Mouse (Mus musculus): Measurements from ENCODE around the gene Gabrb1. TPM values are rescaled to one million over a fixed set of nuclear protein-coding genes. Genes with fewer than 3 reads are reported as not detected.

The Gabrb1 gene
- polyA plus RNA-seq, 1 experiment from 2014 or later: 0.89 TPM

DNA sequence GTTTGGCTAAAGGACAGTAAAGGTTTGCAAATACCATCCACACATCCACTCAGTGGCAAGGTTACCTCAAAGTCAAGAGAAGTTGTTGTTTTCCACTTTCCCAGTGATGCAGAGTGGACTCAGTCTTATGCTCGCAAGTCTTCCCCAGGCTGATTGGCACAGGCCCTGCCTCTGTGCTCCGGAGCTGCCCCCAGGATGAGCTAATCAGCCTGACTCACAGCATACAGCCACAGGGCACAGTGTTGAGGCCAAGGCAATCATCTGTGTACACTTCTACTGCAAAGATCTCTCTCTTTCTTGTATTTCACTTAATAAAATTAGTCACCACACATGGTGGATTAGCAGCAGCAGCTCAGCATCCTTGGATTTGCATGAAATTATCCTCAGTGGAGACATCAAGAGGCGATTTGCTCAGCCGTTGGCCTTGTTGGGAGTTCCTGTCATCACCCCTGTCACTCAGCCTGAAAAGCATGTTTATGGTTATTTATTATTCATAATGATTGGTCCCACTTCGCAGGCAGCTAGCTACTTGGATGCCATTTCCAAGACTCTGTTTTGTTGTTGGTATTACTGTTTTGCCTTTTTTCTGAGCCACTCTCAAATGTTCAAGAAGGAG lies 297.3 kb downstream of the Gabrb1 start:
- 52% methylated on average over 5 of the region's 5 CpGs for WGBS

DNA sequence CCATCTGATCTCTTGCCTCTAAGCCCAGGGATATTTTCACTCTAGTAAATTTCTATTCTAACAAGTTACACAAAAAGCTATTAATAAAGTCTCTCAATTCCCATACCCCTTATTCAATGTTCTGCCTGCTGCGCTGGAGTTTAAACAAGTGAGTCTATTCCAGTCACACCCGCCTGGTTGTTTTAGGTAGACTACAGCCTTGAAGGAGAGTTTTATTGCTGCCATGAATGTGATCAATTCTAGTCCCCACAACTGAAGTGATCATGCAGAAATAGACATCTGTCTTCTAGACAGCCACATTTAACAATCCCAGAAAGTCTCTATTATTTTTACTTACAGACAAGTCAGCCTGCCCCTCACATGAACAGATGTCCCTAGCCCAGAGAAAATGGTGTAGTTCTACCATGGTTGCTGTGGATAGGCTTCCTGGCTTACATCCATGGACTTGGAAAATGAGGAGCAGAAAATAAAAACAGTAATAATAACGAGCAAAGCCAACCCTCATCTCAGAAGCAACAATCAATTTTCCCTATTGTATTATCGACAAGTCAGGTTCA lies 307.0 kb downstream of the Gabrb1 start:
- Histone ChIP-seq H3K9me3 (replicated peaks) (no peaks in the 10 kb centered on the region), H3K4me2 (replicated peaks) (no peak overlapping the region), H3K4me3 (replicated peaks) (no peak overlapping the region), H3K27ac (replicated peaks) (no peak overlapping the region), H3K9ac (no peak overlapping the region), H3K4me1 (no peaks in the 10 kb centered on the region), H3K27me3 (no peaks in the 10 kb centered on the region), H3K36me3 (no peaks in the 10 kb centered on the region)
- 88% methylated on average over 4 of the region's 4 CpGs for WGBS
- ATAC-seq (ENCODE audit: insufficient number of reproducible peaks, low FRiP score, low TSS enrichment, low read depth): no peak

More for the DNA sequence above, 297.3 kb downstream of the Gabrb1 start:
- H3K27ac ChIP-seq (replicated peaks): no peak overlapping the region
- H3K36me3 ChIP-seq: no peaks in the 10 kb centered on the region
- ATAC-seq (ENCODE audit: insufficient number of reproducible peaks, low FRiP score, low TSS enrichment, low read depth): no peak
- no peak overlapping the region for H3K9ac ChIP-seq
- no peaks in the 10 kb centered on the region for H3K27me3 ChIP-seq
- H3K4me3 ChIP-seq (replicated peaks): no peak overlapping the region
- H3K4me1 ChIP-seq: no peaks in the 10 kb centered on the region
- no peak overlapping the region for H3K4me2 ChIP-seq (replicated peaks)
- H3K9me3 ChIP-seq (replicated peaks): no peaks in the 10 kb centered on the region

DNA sequence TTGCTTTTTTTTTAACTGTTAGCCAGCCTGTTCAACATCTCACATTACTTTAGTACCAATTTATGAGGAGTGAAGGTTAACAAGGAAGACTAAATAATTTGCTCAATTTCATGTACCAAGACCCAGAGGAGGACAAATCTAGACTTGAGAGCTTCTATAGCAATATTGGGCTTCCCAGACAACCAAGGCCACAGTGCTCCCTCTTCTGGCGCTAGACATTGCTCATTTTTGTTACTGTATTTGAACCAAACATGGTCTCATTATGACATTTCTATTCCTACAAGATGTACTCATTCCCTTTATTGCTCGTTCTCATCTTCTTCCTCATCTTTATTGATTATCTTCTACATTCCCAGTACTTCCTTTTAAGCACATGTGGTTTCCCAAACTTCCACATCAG lies 307.6 kb downstream of the Gabrb1 start:
- Histone ChIP-seq H3K4me1 (no peaks in the 10 kb centered on the region), H3K27me3 (no peaks in the 10 kb centered on the region), H3K27ac (replicated peaks) (no peak overlapping the region), H3K9me3 (replicated peaks) (no peaks in the 10 kb centered on the region), H3K9ac (no peak overlapping the region), H3K36me3 (no peaks in the 10 kb centered on the region), H3K4me2 (replicated peaks) (no peak overlapping the region), H3K4me3 (replicated peaks) (no peak overlapping the region)
- ATAC-seq (ENCODE audit: insufficient number of reproducible peaks, low FRiP score, low TSS enrichment, low read depth): no peak
- WGBS: 70% methylated on average over 2 of the region's 2 CpGs

DNA sequence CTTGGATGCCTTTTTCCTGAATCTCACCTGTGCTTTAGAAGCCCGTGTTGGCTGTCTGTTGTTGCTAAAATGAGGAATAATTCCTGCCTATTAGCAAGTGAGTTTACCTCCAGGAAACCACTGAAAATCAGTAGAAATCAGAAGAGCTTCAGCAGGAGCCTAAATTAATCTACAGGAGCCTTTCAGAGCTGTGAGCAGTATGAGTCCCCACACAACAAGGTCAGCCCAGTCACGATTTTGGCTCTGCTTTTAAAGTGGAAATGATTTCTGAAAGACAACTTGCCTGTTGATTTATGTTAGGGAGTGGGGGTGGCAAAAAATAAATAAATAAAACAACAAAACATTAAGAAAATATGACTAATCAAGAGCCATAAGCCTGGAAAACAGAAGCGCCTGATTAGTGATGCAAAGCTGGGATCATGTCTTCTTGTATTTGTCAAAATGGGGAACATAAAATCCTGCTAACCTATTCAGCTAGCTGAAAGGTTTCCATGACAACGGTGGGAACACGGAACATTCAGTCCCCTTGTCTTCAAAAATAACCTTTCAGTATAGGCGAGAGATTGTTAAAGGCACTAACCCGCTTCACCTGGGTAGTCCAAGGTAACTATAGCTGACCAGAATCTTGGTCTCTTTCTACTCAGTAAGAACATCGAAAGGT lies 312.4 kb downstream of the Gabrb1 start:
- no peaks in the 10 kb centered on the region for H3K4me1 ChIP-seq
- ATAC-seq (ENCODE audit: insufficient number of reproducible peaks, low FRiP score, low TSS enrichment, low read depth): no peak
- 82% methylated on average over 8 of the region's 8 CpGs for WGBS

DNA sequence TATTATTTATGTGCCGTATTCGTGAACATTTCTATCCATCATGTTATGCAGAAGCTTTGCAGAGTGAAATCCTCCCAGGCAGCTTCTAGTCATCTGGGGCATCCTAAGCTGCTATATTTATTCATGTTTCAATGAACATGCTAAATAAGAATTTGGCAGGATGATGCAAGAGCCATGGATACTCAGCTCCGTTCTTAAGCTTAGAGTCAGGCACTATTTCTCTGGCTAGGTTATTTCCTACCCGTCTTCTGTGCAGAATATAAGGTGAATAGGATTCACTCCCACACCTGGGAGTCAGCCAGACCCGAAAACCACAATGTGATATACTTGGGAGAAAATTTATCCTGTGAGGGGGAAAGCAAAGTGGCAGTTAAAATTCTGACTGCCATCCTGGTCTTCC lies 314.9 kb downstream of the Gabrb1 start:
- WGBS: 77% methylated on average over 5 of the region's 5 CpGs
- no peak overlapping the region for H3K4me2 ChIP-seq (replicated peaks)
- no peaks in the 10 kb centered on the region for H3K9me3 ChIP-seq (replicated peaks)
- H3K4me3 ChIP-seq (replicated peaks): no peak overlapping the region
- ATAC-seq (ENCODE audit: insufficient number of reproducible peaks, low FRiP score, low TSS enrichment, low read depth): no peak
- H3K36me3 ChIP-seq: no peaks in the 10 kb centered on the region
- H3K27me3 ChIP-seq: no peaks in the 10 kb centered on the region
- no peak overlapping the region for H3K27ac ChIP-seq (replicated peaks)
- no peaks in the 10 kb centered on the region for H3K4me1 ChIP-seq
- H3K9ac ChIP-seq: no peak overlapping the region

More for the DNA sequence above, 312.4 kb downstream of the Gabrb1 start:
- H3K9me3 ChIP-seq (replicated peaks): no peaks in the 10 kb centered on the region
- no peaks in the 10 kb centered on the region for H3K36me3 ChIP-seq
- H3K4me2 ChIP-seq (replicated peaks): no peak overlapping the region
- H3K4me3 ChIP-seq (replicated peaks): no peak overlapping the region
- H3K9ac ChIP-seq: no peak overlapping the region
- no peak overlapping the region for H3K27ac ChIP-seq (replicated peaks)
- H3K27me3 ChIP-seq: no peaks in the 10 kb centered on the region

DNA sequence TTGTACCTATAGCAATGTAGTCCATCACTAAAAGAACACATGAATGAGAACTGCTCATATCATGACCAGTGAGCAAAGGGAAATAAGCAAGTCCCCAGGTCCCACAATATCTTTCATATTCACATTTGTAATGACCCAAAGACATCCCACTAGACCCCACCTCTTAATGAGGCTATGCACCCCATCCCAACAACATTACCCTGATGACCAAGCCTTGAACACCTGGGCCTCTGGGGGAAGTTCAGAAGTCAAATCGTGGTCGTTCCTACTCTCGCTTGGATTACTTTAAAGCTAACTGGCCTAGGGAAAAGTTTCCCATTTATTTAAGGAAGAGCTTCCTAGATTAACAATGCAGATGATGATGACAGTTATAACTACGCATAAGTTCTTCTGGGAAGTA lies 318.2 kb downstream of the Gabrb1 start:
- no peak overlapping the region for H3K4me2 ChIP-seq (replicated peaks)
- H3K4me3 ChIP-seq (replicated peaks): no peak overlapping the region
- no peak overlapping the region for H3K9ac ChIP-seq
- no peaks in the 10 kb centered on the region for H3K4me1 ChIP-seq
- H3K27ac ChIP-seq (replicated peaks): no peak overlapping the region
- no peaks in the 10 kb centered on the region for H3K36me3 ChIP-seq
- H3K27me3 ChIP-seq: no peaks in the 10 kb centered on the region
- H3K9me3 ChIP-seq (replicated peaks): no peaks in the 10 kb centered on the region
- ATAC-seq (ENCODE audit: insufficient number of reproducible peaks, low FRiP score, low TSS enrichment, low read depth): no peak
- WGBS: 78% methylated on average over 4 of the region's 4 CpGs

DNA sequence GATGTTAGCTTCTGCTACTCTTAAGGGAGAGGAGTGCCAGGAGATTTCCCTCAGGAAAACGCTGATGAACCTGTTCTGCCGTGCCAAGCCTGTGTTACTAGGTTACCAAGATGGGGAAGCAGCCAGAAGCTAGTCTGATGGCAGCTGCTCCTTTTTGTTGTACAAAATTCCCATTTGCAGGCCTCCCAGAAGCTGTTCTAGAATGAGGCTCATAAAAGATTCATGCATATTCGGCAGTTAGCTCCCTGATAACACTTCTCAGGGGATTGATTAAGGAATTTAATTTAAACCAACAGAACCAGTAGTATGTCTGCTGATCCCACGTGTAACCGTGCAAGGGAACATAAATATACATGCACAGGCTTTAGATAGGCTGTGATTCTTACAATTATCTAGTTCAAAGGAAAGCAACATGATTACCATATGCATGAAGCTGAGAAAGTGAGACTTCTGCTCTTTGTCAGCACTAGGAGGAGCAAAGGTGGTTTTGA lies 318.7 kb downstream of the Gabrb1 start:
- Histone ChIP-seq H3K9ac (no peak overlapping the region), H3K9me3 (replicated peaks) (no peaks in the 10 kb centered on the region), H3K27ac (replicated peaks) (no peak overlapping the region), H3K36me3 (no peaks in the 10 kb centered on the region), H3K27me3 (no peaks in the 10 kb centered on the region), H3K4me1 (no peaks in the 10 kb centered on the region), H3K4me3 (replicated peaks) (no peak overlapping the region), H3K4me2 (replicated peaks) (no peak overlapping the region)
- 56% methylated on average over 5 of the region's 5 CpGs for WGBS
- ATAC-seq (ENCODE audit: insufficient number of reproducible peaks, low FRiP score, low TSS enrichment, low read depth): no peak

DNA sequence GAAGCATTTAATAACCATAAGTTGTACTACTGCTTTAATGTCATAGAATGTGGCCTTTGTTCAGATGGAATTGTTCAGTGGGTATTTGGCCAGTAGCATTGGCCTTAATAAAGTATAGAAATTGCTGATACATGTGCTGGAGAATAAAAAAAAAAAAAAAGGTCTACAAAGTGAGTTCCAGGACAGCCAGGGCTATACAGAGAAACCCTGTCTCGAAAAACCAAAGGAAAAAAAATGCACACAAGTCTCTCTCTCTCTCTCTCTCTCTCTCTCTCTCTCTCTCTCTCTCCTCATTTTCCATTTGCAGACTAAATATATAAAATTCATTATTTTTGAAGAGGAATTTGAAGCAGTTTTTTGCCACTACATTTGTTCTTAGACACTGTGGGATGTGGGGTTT lies 328.6 kb downstream of the Gabrb1 start:
- Histone ChIP-seq H3K9me3 (replicated peaks) (no peaks in the 10 kb centered on the region), H3K36me3 (no peaks in the 10 kb centered on the region), H3K27me3 (no peaks in the 10 kb centered on the region), H3K9ac (no peak overlapping the region), H3K4me3 (replicated peaks) (no peak overlapping the region), H3K27ac (replicated peaks) (no peak overlapping the region), H3K4me1 (no peaks in the 10 kb centered on the region), H3K4me2 (replicated peaks) (no peak overlapping the region)
- ATAC-seq (ENCODE audit: insufficient number of reproducible peaks, low FRiP score, low TSS enrichment, low read depth): no peak
- WGBS: 29% methylated on average over 1 of the region's 1 CpGs

DNA sequence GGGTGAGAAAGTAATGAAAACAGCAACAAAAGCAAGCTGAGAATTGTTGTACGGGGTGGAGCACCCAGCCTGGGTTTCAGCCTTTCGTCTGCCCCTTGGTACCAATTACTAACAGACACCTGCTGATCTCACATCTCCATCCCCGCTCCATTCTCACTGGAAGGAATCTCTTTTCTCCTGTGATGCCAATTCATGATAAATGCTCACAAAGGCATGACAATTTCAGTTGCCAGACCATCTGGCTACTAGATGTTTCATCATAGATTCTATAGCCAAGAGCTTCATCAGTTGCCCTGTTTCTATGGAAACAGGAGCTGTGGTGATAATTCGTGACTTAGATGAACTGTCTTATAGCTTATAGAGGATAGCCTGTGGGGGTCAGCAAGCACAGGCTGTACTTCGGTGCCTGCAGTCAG lies 329.1 kb downstream of the Gabrb1 start:
- H3K4me1 ChIP-seq: no peaks in the 10 kb centered on the region
- H3K27ac ChIP-seq (replicated peaks): no peak overlapping the region
- no peak overlapping the region for H3K4me2 ChIP-seq (replicated peaks)
- no peaks in the 10 kb centered on the region for H3K27me3 ChIP-seq
- H3K9me3 ChIP-seq (replicated peaks): no peaks in the 10 kb centered on the region
- no peaks in the 10 kb centered on the region for H3K36me3 ChIP-seq
- no peak overlapping the region for H3K4me3 ChIP-seq (replicated peaks)
- ATAC-seq (ENCODE audit: insufficient number of reproducible peaks, low FRiP score, low TSS enrichment, low read depth): no peak
- WGBS: 73% methylated on average over 5 of the region's 5 CpGs
- no peak overlapping the region for H3K9ac ChIP-seq

DNA sequence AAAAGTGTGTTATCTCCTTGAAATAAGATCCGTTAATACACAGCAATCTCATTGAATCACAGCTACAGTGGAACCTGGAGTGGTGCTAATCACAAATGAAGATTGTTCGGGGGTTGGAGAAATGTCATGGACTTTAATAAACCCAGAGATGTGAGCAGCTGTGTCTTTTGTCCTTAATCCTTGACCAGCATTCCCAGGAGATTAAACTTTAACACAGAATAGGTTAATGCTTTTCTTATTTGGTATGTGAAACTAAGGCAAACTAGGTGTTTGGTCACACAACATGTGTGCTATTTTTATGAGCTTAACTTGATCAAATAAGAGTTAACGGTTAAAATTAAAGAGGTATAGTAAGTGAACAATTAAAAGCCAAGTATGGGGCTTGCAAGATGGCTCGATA lies 341.6 kb downstream of the Gabrb1 start:
- no peaks in the 10 kb centered on the region for H3K27me3 ChIP-seq
- ATAC-seq (ENCODE audit: insufficient number of reproducible peaks, low FRiP score, low TSS enrichment, low read depth): no peak
- no peak overlapping the region for H3K4me2 ChIP-seq (replicated peaks)
- 77% methylated on average over 4 of the region's 4 CpGs for WGBS
- no peak overlapping the region for H3K4me3 ChIP-seq (replicated peaks)
- H3K9me3 ChIP-seq (replicated peaks): no peaks in the 10 kb centered on the region
- H3K27ac ChIP-seq (replicated peaks): no peak overlapping the region
- no peak overlapping the region for H3K9ac ChIP-seq
- H3K4me1 ChIP-seq: no peaks in the 10 kb centered on the region
- H3K36me3 ChIP-seq: no peaks in the 10 kb centered on the region

DNA sequence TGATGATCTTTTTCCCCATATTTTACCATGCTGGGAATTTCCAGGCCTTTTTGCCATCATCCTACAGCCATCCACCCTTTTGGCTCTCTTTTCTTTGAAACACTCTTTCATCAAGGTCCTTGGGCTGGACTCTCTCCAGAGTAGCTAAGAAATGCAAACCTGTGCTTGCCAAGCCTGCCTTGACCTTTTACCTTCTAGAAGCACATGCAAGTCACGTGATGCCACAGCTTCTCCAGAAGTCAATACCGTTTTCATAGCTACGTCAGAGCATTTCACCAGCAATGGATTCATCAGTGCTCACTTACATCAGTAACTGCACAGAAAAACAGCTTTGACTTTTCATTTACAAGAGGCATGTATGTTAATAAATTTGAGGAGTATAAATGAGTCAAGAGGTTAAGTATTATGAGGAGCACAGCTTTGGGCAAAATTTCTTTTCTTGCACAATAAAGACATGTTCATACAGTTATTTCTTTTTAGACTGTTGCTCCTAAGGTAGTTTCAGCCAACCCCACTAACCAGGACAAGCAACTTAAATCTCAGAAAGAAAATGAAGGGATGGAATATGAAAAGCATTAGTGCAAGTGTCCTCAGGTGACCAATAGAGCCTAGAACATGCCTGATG lies 346.0 kb downstream of the Gabrb1 start:
- WGBS: 84% methylated on average over 3 of the region's 3 CpGs

More for the DNA sequence above, 346.0 kb downstream of the Gabrb1 start:
- Histone ChIP-seq H3K27ac (replicated peaks) (no peak overlapping the region), H3K4me3 (replicated peaks) (no peak overlapping the region), H3K4me2 (replicated peaks) (no peak overlapping the region), H3K27me3 (no peaks in the 10 kb centered on the region), H3K36me3 (no peaks in the 10 kb centered on the region), H3K4me1 (no peaks in the 10 kb centered on the region), H3K9me3 (replicated peaks) (no peaks in the 10 kb centered on the region), H3K9ac (no peak overlapping the region)
- no peak for ATAC-seq (ENCODE audit: insufficient number of reproducible peaks, low FRiP score, low TSS enrichment, low read depth)
